Mouse (Mus musculus): ENCODE data around the gene Kifc1. TPM values are rescaled to one million over a fixed set of nuclear protein-coding genes. Genes with fewer than 3 reads are reported as not detected.

Gene Kifc1
- polyA plus RNA-seq, 1 experiment: 1.6 TPM

GRCm38 (mm10) chr17:33865330-33866030, 25.0 kb downstream of the Kifc1 start:
- 31% methylated on average over 9 of the region's 9 CpGs for WGBS
- H3K4me3 ChIP-seq (ENCODE audit: insufficient read depth, low read depth, low read length): no peak overlapping the region
- H3K27me3 ChIP-seq (replicated peaks; ENCODE audit: control insufficient read depth, insufficient read depth, low read length): no peaks in the 10 kb centered on the region
- peak; percentile 64 for DNase-seq
- H3K27ac ChIP-seq (ENCODE audit: insufficient read depth, low read depth, low read length): no peak overlapping the region
- TF ChIP-seq CTCF (conservative IDR thresholded peaks at IDR 0.05; ENCODE audit: insufficient read depth, insufficient read length, low read depth, low read length) (peak; percentile 76), POLR2A (IDR thresholded peaks at IDR 0.05; ENCODE audit: low read depth, low read length) (no peak)
- H3K4me1 ChIP-seq (ENCODE audit: control insufficient read depth, insufficient read depth, low read length): no peaks in the 10 kb centered on the region
- no peaks in the 10 kb centered on the region for H3K36me3 ChIP-seq (ENCODE audit: control insufficient read depth, insufficient read depth, low read length)

- no peak overlapping the region for H3K4me3 ChIP-seq (ENCODE audit: insufficient read depth, low read depth, low read length)
- H3K4me1 ChIP-seq (ENCODE audit: control insufficient read depth, insufficient read depth, low read length): no peaks in the 10 kb centered on the region
- WGBS: 82% methylated on average over 4 of the region's 4 CpGs
- TF ChIP-seq POLR2A (IDR thresholded peaks at IDR 0.05; ENCODE audit: low read depth, low read length) (no peak), CTCF (conservative IDR thresholded peaks at IDR 0.05; ENCODE audit: insufficient read depth, insufficient read length, low read depth, low read length) (no peak)
- no peaks in the 10 kb centered on the region for H3K36me3 ChIP-seq (ENCODE audit: control insufficient read depth, insufficient read depth, low read length)
- H3K27ac ChIP-seq (ENCODE audit: insufficient read depth, low read depth, low read length): no peak overlapping the region
- H3K27me3 ChIP-seq (replicated peaks; ENCODE audit: control insufficient read depth, insufficient read depth, low read length): no peaks in the 10 kb centered on the region
- no peak for DNase-seq
Measured at GRCm38 (mm10) chr17:33857816-33858215, 32.6 kb downstream of the Kifc1 start.

- Histone ChIP-seq H3K27me3 (replicated peaks; ENCODE audit: control insufficient read depth, insufficient read depth, low read length) (no peaks in the 10 kb centered on the region), H3K27ac (ENCODE audit: insufficient read depth, low read depth, low read length) (no peak overlapping the region), H3K4me1 (ENCODE audit: control insufficient read depth, insufficient read depth, low read length) (no peaks in the 10 kb centered on the region), H3K36me3 (ENCODE audit: control insufficient read depth, insufficient read depth, low read length) (0 out of 2 replicates have a peak, but pooled peaks cover 2% of the 10 kb centered on the region), H3K4me3 (ENCODE audit: insufficient read depth, low read depth, low read length) (no peak overlapping the region)
- DNase-seq: no peak
- TF ChIP-seq CTCF (conservative IDR thresholded peaks at IDR 0.05; ENCODE audit: insufficient read depth, insufficient read length, low read depth, low read length) (no peak), POLR2A (IDR thresholded peaks at IDR 0.05; ENCODE audit: low read depth, low read length) (no peak)
- 36% methylated on average over 1 of the region's 1 CpGs for WGBS
Measured at GRCm38 (mm10) chr17:33851331-33851730, 39.1 kb downstream of the Kifc1 start.

- TF ChIP-seq POLR2A (IDR thresholded peaks at IDR 0.05; ENCODE audit: low read depth, low read length): no peak
- no peak for TF ChIP-seq CTCF (conservative IDR thresholded peaks at IDR 0.05; ENCODE audit: insufficient read depth, insufficient read length, low read depth, low read length)
- Histone ChIP-seq H3K27me3 (replicated peaks; ENCODE audit: control insufficient read depth, insufficient read depth, low read length) (no peaks in the 10 kb centered on the region), H3K27ac (ENCODE audit: insufficient read depth, low read depth, low read length) (no peak overlapping the region), H3K36me3 (ENCODE audit: control insufficient read depth, insufficient read depth, low read length) (0 out of 2 replicates have a peak, but pooled peaks cover 2% of the 10 kb centered on the region), H3K4me1 (ENCODE audit: control insufficient read depth, insufficient read depth, low read length) (peaks cover 6% of the 10 kb centered on the region; the same call in 1 of the 2 replicates), H3K4me3 (ENCODE audit: insufficient read depth, low read depth, low read length) (no peak overlapping the region)
- WGBS: 83% methylated on average over 8 of the region's 8 CpGs
- DNase-seq: no peak
Measured at GRCm38 (mm10) chr17:33848139-33848538, 42.3 kb downstream of the Kifc1 start.

GRCm38 (mm10) chr17:33844196-33844595, 46.3 kb downstream of the Kifc1 start:
- 39% methylated on average over 1 of the region's 1 CpGs for whole genome bisulfite sequencing
- TF ChIP-seq POLR2A (IDR thresholded peaks at IDR 0.05; ENCODE audit: low read depth, low read length) (no peak), CTCF (conservative IDR thresholded peaks at IDR 0.05; ENCODE audit: insufficient read depth, insufficient read length, low read depth, low read length) (no peak)
- Histone ChIP-seq H3K4me1 (ENCODE audit: control insufficient read depth, insufficient read depth, low read length) (peaks cover 6% of the 10 kb centered on the region; the same call in 1 of the 2 replicates), H3K27ac (ENCODE audit: insufficient read depth, low read depth, low read length) (no peak overlapping the region), H3K27me3 (replicated peaks; ENCODE audit: control insufficient read depth, insufficient read depth, low read length) (no peaks in the 10 kb centered on the region), H3K36me3 (ENCODE audit: control insufficient read depth, insufficient read depth, low read length) (0 out of 2 replicates have a peak, but pooled peaks cover 2% of the 10 kb centered on the region), H3K4me3 (ENCODE audit: insufficient read depth, low read depth, low read length) (no peak overlapping the region)
- no peak for DNase-seq

- H3K27ac ChIP-seq (ENCODE audit: insufficient read depth, low read depth, low read length): peak within 1 kb of the TSS; percentile 27
Measured at GRCm38 (mm10) chr17:33842966-33843795, 47.3 kb downstream of the Kifc1 start, which contains the start of gene Cd320. Gene Cd320 (plus strand): TSS chr17:33843091.

GRCm38 (mm10) chr17:33829561-33829960, 60.9 kb downstream of the Kifc1 start:
- no peaks in the 10 kb centered on the region for H3K27me3 ChIP-seq (replicated peaks; ENCODE audit: control insufficient read depth, insufficient read depth, low read length)
- H3K4me3 ChIP-seq (ENCODE audit: insufficient read depth, low read depth, low read length): no peak overlapping the region
- H3K36me3 ChIP-seq (ENCODE audit: control insufficient read depth, insufficient read depth, low read length): peaks cover 10% of the 10 kb centered on the region
- DNase-seq: no peak
- peaks cover 17% of the 10 kb centered on the region for H3K4me1 ChIP-seq (ENCODE audit: control insufficient read depth, insufficient read depth, low read length)
- 0 out of 2 replicates have a peak overlapping the region, but pooled peaks have one; percentile 42 for H3K27ac ChIP-seq (ENCODE audit: insufficient read depth, low read depth, low read length)
- no peak for TF ChIP-seq CTCF (conservative IDR thresholded peaks at IDR 0.05; ENCODE audit: insufficient read depth, insufficient read length, low read depth, low read length)
- TF ChIP-seq POLR2A (IDR thresholded peaks at IDR 0.05; ENCODE audit: low read depth, low read length): no peak
- WGBS: 76% methylated on average over 10 of the region's 10 CpGs

More at GRCm38 (mm10) chr17:33842966-33843795, 47.3 kb downstream of the Kifc1 start, which contains the start of gene Cd320:
- under 1% methylated on average over 45 of the region's 45 CpGs for WGBS
- TF ChIP-seq POLR2A (IDR thresholded peaks at IDR 0.05; ENCODE audit: low read depth, low read length) (peak; percentile 15), CTCF (conservative IDR thresholded peaks at IDR 0.05; ENCODE audit: insufficient read depth, insufficient read length, low read depth, low read length) (no peak)
- no peaks in the 10 kb centered on the region for H3K27me3 ChIP-seq (replicated peaks; ENCODE audit: control insufficient read depth, insufficient read depth, low read length)
- DNase-seq: peak; percentile 96
- H3K4me1 ChIP-seq (ENCODE audit: control insufficient read depth, insufficient read depth, low read length): peaks cover 6% of the 10 kb centered on the region; the same call in 1 of the 2 replicates
- H3K36me3 ChIP-seq (ENCODE audit: control insufficient read depth, insufficient read depth, low read length): no peaks in the 10 kb centered on the region
- H3K4me3 ChIP-seq (ENCODE audit: insufficient read depth, low read depth, low read length): peak within 1 kb of the TSS; percentile 79
